Mouse (Mus musculus) kidney, postnatal 0 days (tissue): ENCODE measurements around the gene Ubd. TPM values are rescaled to one million over a fixed set of nuclear protein-coding genes. Genes with fewer than 3 reads are reported as not detected.
"Not testable (repeated sequence)": the region's sequence is repeated elsewhere in the genome, so short reads cannot be mapped to it uniquely, and the experiment has no call there.

Source experiments
- ATAC-seq: fragments of 200-750 bp; cut with Nextera tagmentation; replicated peaks from 2 replicates; pipeline ENCODE4 v1.8.0; 2017; ENCODE audit warnings: low read depth, moderate number of reproducible peaks, moderate TSS enrichment, moderate library complexity; ENCODE audit not compliant: low FRiP score
- DNase-seq: peaks from one replicate; pipeline ENCODE4 v3.0.0-alpha.2; 2016; ENCODE audit warnings: low spot score
- H3K27ac ChIP-seq: fragments of 300-500 bp; sonication (generic); 2 replicates; pipeline ENCODE4 v1.5.1; 2014; ENCODE audit warnings: mild to moderate bottlenecking
- H3K27me3 ChIP-seq: fragments of 300-500 bp; sonication (generic); 2 replicates; pipeline ENCODE4 v1.6.1; 2014; ENCODE audit warnings: low read length, mixed read lengths; ENCODE audit not compliant: insufficient read depth
- H3K36me3 ChIP-seq: fragments of 300-500 bp; sonication (generic); 2 replicates; pipeline ENCODE4 v1.6.1; 2014; ENCODE audit warnings: low read length, mixed read lengths; ENCODE audit not compliant: insufficient read depth
- H3K4me1 ChIP-seq: fragments of 300-500 bp; sonication (generic); replicated peaks from 2 replicates; pipeline ENCODE4 v1.6.1; 2014; ENCODE audit warnings: antibody characterized with exemption, low read length, mixed read lengths; ENCODE audit not compliant: insufficient read depth
- H3K4me2 ChIP-seq: fragments of 300-500 bp; sonication (generic); 2 replicates; pipeline ENCODE4 v1.6.1; 2014; ENCODE audit warnings: mild to moderate bottlenecking, low read length, moderate library complexity, mixed read lengths
- H3K4me3 ChIP-seq: fragments of 300-500 bp; sonication (generic); replicated peaks from 2 replicates; pipeline ENCODE4 v1.5.1; 2014; ENCODE audit warnings: low read depth, low read length
- H3K9ac ChIP-seq: fragments of 300-500 bp; sonication (generic); 2 replicates; pipeline ENCODE4 v1.6.1; 2014; ENCODE audit warnings: low read depth, low read length
- H3K9me3 ChIP-seq: fragments of 300-500 bp; sonication (generic); replicated peaks from 2 replicates; pipeline ENCODE4 v1.6.1; 2016; ENCODE audit warnings: low read length, inconsistent platforms, mixed read lengths
- CTCF ChIP-seq: IDR thresholded peaks from 2 replicates; pipeline ENCODE4 v1.5.1; 2016; ENCODE audit warnings: antibody characterized with exemption, low read depth, mild to moderate bottlenecking, moderate library complexity
- WGBS: fragments of 180-500 bp; shearing (Covaris S2); extraction: QIAGEN DNeasy Blood & Tissue Kit; methylation state at CpG from one replicate; pipeline ENCODE4 v1.1.7; 2014; 5-methylcytosine and 5-hydroxymethylcytosine counted together
- polyA plus RNA-seq: library from polyadenylated mRNA; unstranded; fragments of >200 nt; fragmentation: Nextera tagmentation; extraction: Ambion mirVana; gene quantifications from 2 replicates; pipeline ENCODE4 v1.2.1, GENCODE M21; 2015

The Ubd gene
- polyA plus RNA-seq, 1 experiment from 2014 or later: not detected

GRCm38 (mm10) chr17:37218486-37218885, 24.8 kb downstream of the Ubd start:
- no peaks in the 10 kb centered on the region for H3K27me3 ChIP-seq
- H3K4me2 ChIP-seq: no peak overlapping the region
- H3K36me3 ChIP-seq: no peaks in the 10 kb centered on the region
- H3K9me3 ChIP-seq: no peaks in the 10 kb centered on the region
- no peaks in the 10 kb centered on the region for H3K4me1 ChIP-seq
- ATAC-seq: no peak
- TF ChIP-seq CTCF: no peak
- 80% methylated on average over 3 of the region's 3 CpGs for WGBS
- H3K4me3 ChIP-seq: no peak overlapping the region
- no peak overlapping the region for H3K9ac ChIP-seq
- no peak for DNase-seq
- no peak overlapping the region for H3K27ac ChIP-seq

GRCm38 (mm10) chr17:37219846-37220245, 26.2 kb downstream of the Ubd start, which contains the start of gene Olfr96:
Olfr96 (plus strand) TSS chr17:37220146.
- no peaks in the 10 kb centered on the region for H3K36me3 ChIP-seq
- no peak for ATAC-seq
- DNase-seq: no peak
- WGBS: 65% methylated on average over 4 of the region's 4 CpGs
- no peak for TF ChIP-seq CTCF
- H3K9me3 ChIP-seq: no peaks in the 10 kb centered on the region
- H3K4me1 ChIP-seq: no peaks in the 10 kb centered on the region
- no peak within 1 kb of the TSS for H3K9ac ChIP-seq
- H3K27ac ChIP-seq: no peak within 1 kb of the TSS
- H3K4me3 ChIP-seq: no peak within 1 kb of the TSS
- H3K4me2 ChIP-seq: no peak within 1 kb of the TSS
- no peaks in the 10 kb centered on the region for H3K27me3 ChIP-seq

- ATAC-seq (no peak), DNase-seq (peak; percentile 4)
- peak; percentile 31; the same call in 1 of the 2 replicates for TF ChIP-seq CTCF
- no peaks in the 10 kb centered on the region for H3K36me3 ChIP-seq
- H3K9me3 ChIP-seq: no peaks in the 10 kb centered on the region
- no peak overlapping the region for H3K4me3 ChIP-seq
- H3K27me3 ChIP-seq: no peaks in the 10 kb centered on the region
- H3K4me2 ChIP-seq: no peak overlapping the region
- no peak overlapping the region for H3K9ac ChIP-seq
- no peak overlapping the region for H3K27ac ChIP-seq
- 32% methylated on average over 1 of the region's 1 CpGs for WGBS
- no peaks in the 10 kb centered on the region for H3K4me1 ChIP-seq
Measured at GRCm38 (mm10) chr17:37221879-37222278, 28.2 kb downstream of the Ubd start.

- H3K9ac ChIP-seq, H3K4me2 ChIP-seq, H3K36me3 ChIP-seq, ATAC-seq, DNase-seq, H3K4me3 ChIP-seq, H3K27ac ChIP-seq, H3K9me3 ChIP-seq, H3K4me1 ChIP-seq, H3K27me3 ChIP-seq: not testable (repeated sequence)
- 91% methylated on average over 2 of the region's 2 CpGs for WGBS
Measured at GRCm38 (mm10) chr17:37237230-37237629, 43.5 kb downstream of the Ubd start, which contains the start of gene Olfr97. Olfr97 (minus strand) TSS chr17:37237330.

- WGBS: 48% methylated on average over 3 of the region's 3 CpGs
- ATAC-seq: no peak
- H3K27me3 ChIP-seq: no peaks in the 10 kb centered on the region
- H3K4me1 ChIP-seq: no peaks in the 10 kb centered on the region
- DNase-seq: no peak
- H3K4me2 ChIP-seq: no peak overlapping the region
- H3K9ac ChIP-seq: no peak overlapping the region
- no peak overlapping the region for H3K27ac ChIP-seq
- H3K9me3 ChIP-seq: no peaks in the 10 kb centered on the region
- H3K4me3 ChIP-seq: no peak overlapping the region
- H3K36me3 ChIP-seq: no peaks in the 10 kb centered on the region
- no peak for TF ChIP-seq CTCF
Measured at GRCm38 (mm10) chr17:37242198-37242597, 48.5 kb downstream of the Ubd start.

Other genes starting within 250 kb of the Ubd start
- gene Ppp1r11, start 242.2 kb upstream of the Ubd start, polyA plus RNA-seq: 105 and 110 TPM in 2 replicates
- 83.6 and 87.6 TPM in 2 replicates for gene Znrd1, start 235.3 kb upstream of the Ubd start, polyA plus RNA-seq
- 6.0 and 7.2 TPM in 2 replicates for gene Znrd1as, start 235.3 kb upstream of the Ubd start, polyA plus RNA-seq
- gene 2410137M14Rik, start 212.7 kb upstream of the Ubd start, polyA plus RNA-seq: not detected in 2 replicates
- 0.05 and 0.08 TPM in 2 replicates for gene H2-M5, start 204.4 kb upstream of the Ubd start, polyA plus RNA-seq
- gene Zfp57, start 192.7 kb upstream of the Ubd start, polyA plus RNA-seq: 28.2 and 32.6 TPM in 2 replicates
- gene Mog, start 170.5 kb upstream of the Ubd start, polyA plus RNA-seq: not detected in 2 replicates
- 5.2 and 6.1 TPM in 2 replicates for gene Gabbr1, start 147.9 kb upstream of the Ubd start, polyA plus RNA-seq
- gene Olfr90, start 105.4 kb upstream of the Ubd start, polyA plus RNA-seq: not detected in 2 replicates
- not detected in 2 replicates for gene Olfr91, start 95.6 kb upstream of the Ubd start, polyA plus RNA-seq
- gene Olfr92, start 73.8 kb upstream of the Ubd start, polyA plus RNA-seq: not detected in 2 replicates
- gene Olfr93, start 32.4 kb upstream of the Ubd start, polyA plus RNA-seq: not detected in 2 replicates
- not detected in 2 replicates for gene Olfr94, start 7.1 kb downstream of the Ubd start, polyA plus RNA-seq
- gene Olfr95, start 19.2 kb downstream of the Ubd start, polyA plus RNA-seq: not detected in 2 replicates
- gene Olfr96, start 26.3 kb downstream of the Ubd start, polyA plus RNA-seq: not detected in 2 replicates
- gene Olfr97, start 43.4 kb downstream of the Ubd start, polyA plus RNA-seq: not detected in 2 replicates
- not detected in 2 replicates for gene Olfr98, start 69.9 kb downstream of the Ubd start, polyA plus RNA-seq
- gene H2-M3, start 76.3 kb downstream of the Ubd start, polyA plus RNA-seq: 2.3 and 2.8 TPM in 2 replicates
- gene Olfr99, start 89.6 kb downstream of the Ubd start, polyA plus RNA-seq: not detected in 2 replicates
- gene Olfr101, start 110.4 kb downstream of the Ubd start, polyA plus RNA-seq: not detected in 2 replicates
- gene Olfr102, start 123.2 kb downstream of the Ubd start, polyA plus RNA-seq: not detected in 2 replicates
- gene Olfr103, start 145.8 kb downstream of the Ubd start, polyA plus RNA-seq: not detected in 2 replicates
- not detected in 2 replicates for gene Olfr104-ps, start 165.7 kb downstream of the Ubd start, polyA plus RNA-seq
- not detected in 2 replicates for gene Olfr105-ps, start 185.1 kb downstream of the Ubd start, polyA plus RNA-seq
- not detected in 2 replicates for gene Olfr106-ps, start 196.5 kb downstream of the Ubd start, polyA plus RNA-seq
- not detected in 2 replicates for gene Olfr107, start 205.3 kb downstream of the Ubd start, polyA plus RNA-seq